Mouse (Mus musculus): ENCODE results near the gene Wdr60. TPM values are rescaled to one million over a fixed set of nuclear protein-coding genes. Genes with fewer than 3 reads are reported as not detected.

Gene Wdr60
- polyA plus RNA-seq, 1 experiment from 2014 or later: 21.1 TPM

DNA sequence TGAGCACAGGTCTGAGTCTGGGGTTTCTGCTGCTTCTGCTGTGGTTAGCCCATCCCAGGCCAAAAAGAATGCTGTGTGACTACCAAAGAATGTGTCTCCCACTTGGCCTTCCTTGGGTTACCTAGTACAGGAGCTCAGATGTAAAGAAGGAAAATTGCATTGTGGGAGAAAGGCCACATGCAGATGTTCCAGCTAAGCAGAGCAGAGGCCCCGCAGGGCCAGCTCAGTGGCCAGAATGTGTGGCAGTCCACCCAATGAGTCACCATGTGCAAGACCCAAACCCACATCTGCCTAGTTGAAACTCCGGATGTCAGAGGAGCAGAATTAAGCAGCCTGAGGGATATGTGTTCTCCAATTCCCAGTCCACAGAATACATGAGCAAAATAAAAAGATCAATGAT, 4.5 kb downstream of the Wdr60 start:
- ATAC-seq (replicated peaks): no peak
- H3K4me2 ChIP-seq (replicated peaks): no peak overlapping the region
- no peak overlapping the region for H3K4me3 ChIP-seq
- no peaks in the 10 kb centered on the region for H3K36me3 ChIP-seq
- no peak overlapping the region for H3K27ac ChIP-seq (replicated peaks)
- peaks cover 8% of the 10 kb centered on the region; the same call in 1 of the 2 replicates for H3K4me1 ChIP-seq
- 84% methylated on average over 2 of the region's 2 CpGs for WGBS
- no peaks in the 10 kb centered on the region for H3K9me3 ChIP-seq
- H3K9ac ChIP-seq (replicated peaks): no peak overlapping the region
- H3K27me3 ChIP-seq: no peaks in the 10 kb centered on the region

DNA sequence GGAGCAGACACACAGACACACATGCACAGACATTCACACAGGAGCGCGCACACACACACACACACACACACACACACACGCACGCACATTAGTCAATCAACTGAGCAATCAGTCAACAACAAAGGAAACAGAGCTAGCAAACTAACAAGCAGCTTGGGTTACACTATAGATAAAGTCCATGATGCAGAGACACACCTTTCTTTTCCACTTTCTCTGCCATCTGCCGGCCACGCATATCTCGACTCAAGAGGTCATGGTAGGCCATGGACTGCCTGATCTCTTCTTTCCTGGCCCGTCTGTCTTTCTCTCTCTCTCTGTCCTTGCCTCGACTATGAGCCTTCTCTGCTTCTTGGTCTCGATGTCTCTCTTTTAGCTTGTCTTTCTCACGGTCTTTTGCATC, 7.2 kb downstream of the Wdr60 start:
- Histone ChIP-seq H3K27me3 (no peaks in the 10 kb centered on the region), H3K9me3 (no peaks in the 10 kb centered on the region), H3K36me3 (peaks cover 4% of the 10 kb centered on the region; the same call in 1 of the 2 replicates), H3K4me3 (no peak overlapping the region), H3K9ac (replicated peaks) (no peak overlapping the region), H3K4me2 (replicated peaks) (no peak overlapping the region), H3K27ac (replicated peaks) (no peak overlapping the region), H3K4me1 (no peaks in the 10 kb centered on the region)
- no peak for ATAC-seq (replicated peaks)
- WGBS: 93% methylated on average over 11 of the region's 11 CpGs

DNA sequence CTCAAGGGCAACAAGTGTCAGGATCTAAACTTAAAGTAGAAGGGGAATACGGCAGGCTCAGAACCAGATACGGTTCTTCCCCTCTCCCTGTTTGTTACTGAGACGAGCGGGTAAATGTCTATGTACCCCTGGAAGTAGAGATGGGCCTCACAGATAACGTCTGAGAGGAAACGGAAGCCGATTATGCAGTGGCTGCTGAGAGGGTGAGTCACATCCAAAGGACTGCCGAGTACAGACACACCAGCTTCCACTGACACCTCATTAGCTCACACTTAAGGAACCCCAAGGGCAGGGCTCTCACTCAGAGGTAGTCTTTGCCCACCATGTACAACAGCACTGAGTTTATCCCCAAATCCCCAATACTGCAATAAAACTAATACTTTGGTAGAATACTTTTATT, 8.2 kb downstream of the Wdr60 start:
- no peak overlapping the region for H3K4me3 ChIP-seq
- H3K4me2 ChIP-seq (replicated peaks): no peak overlapping the region
- peaks cover 4% of the 10 kb centered on the region; the same call in 1 of the 2 replicates for H3K36me3 ChIP-seq
- no peak for ATAC-seq (replicated peaks)
- H3K27ac ChIP-seq (replicated peaks): no peak overlapping the region
- no peaks in the 10 kb centered on the region for H3K4me1 ChIP-seq
- no peak overlapping the region for H3K9ac ChIP-seq (replicated peaks)
- no peaks in the 10 kb centered on the region for H3K27me3 ChIP-seq
- H3K9me3 ChIP-seq: no peaks in the 10 kb centered on the region
- 91% methylated on average over 8 of the region's 8 CpGs for WGBS

DNA sequence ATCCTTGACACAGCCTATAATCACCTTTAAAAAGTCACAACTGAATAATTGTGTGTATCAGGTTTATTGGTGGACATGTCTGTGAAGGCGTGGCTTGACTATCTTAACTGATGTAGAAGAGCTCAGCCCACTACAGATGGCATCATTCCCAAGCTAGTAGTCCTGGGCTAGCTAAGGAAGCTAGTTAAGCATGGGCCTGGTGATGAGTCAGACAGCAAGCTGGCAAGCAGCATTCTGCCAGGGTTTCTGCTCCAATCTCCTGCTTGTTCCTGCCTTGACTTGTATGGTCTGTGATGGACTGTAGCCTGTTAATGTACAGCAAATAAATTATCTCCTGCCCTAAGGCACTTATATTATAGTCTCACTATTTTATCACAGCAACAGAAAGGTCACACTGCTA, 18.2 kb downstream of the Wdr60 start:
- 86% methylated on average over 1 of the region's 1 CpGs for WGBS
- Histone ChIP-seq H3K36me3 (peaks cover 14% of the 10 kb centered on the region; the same call in 1 of the 2 replicates), H3K9ac (replicated peaks) (no peak overlapping the region)

DNA sequence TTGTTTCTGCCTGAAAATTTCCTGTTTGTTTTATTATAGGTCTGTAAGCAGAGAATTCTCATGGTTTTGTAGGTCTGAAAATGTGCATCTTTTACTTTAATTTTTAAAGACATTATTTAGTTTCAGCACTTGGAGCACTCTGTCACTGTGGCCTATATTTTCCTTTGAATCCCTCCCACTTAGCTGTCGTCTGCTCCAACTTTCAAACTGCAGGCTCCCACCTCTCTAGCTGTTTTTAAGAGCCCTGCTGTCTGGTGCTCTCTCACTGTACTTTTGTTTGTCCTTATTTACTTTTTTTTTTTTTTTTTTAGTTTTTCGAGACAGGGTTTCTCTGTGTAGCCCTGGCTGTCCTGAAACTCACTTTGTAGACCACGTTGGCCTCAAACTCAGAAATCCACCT, 24.0 kb downstream of the Wdr60 start:
- peaks cover 8% of the 10 kb centered on the region; the same call in 1 of the 2 replicates for H3K36me3 ChIP-seq
- H3K27ac ChIP-seq (replicated peaks): no peak overlapping the region
- H3K4me3 ChIP-seq: no peak overlapping the region
- H3K4me1 ChIP-seq: no peaks in the 10 kb centered on the region
- no peak overlapping the region for H3K9ac ChIP-seq (replicated peaks)
- no peak for ATAC-seq (replicated peaks)
- no peak overlapping the region for H3K4me2 ChIP-seq (replicated peaks)
- H3K9me3 ChIP-seq: no peaks in the 10 kb centered on the region
- 84% methylated on average over 3 of the region's 3 CpGs for WGBS
- no peaks in the 10 kb centered on the region for H3K27me3 ChIP-seq

More for the DNA sequence above, 18.2 kb downstream of the Wdr60 start:
- H3K9me3 ChIP-seq: no peaks in the 10 kb centered on the region
- no peak for ATAC-seq (replicated peaks)
- H3K27me3 ChIP-seq: no peaks in the 10 kb centered on the region
- H3K4me1 ChIP-seq: no peaks in the 10 kb centered on the region
- H3K27ac ChIP-seq (replicated peaks): no peak overlapping the region
- no peak overlapping the region for H3K4me2 ChIP-seq (replicated peaks)
- H3K4me3 ChIP-seq: no peak overlapping the region

DNA sequence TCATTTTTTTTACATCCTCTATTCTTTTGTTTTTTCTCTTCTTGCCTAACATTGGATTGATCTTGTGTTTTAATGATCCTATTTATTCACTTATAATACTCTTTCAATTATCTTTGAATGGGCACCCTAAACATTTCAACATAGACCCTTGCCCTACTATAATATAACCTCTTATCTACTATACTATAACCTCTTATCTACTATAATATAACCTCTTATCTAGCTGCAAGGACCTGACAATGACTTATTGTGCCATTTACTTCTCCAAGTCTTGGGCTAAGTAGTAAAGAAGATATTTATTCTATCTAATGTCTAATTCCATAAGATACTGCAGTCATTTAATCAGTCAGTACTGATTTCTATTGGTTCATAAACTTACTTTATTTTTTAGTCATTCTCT, 24.5 kb downstream of the Wdr60 start:
- Histone ChIP-seq H3K27ac (replicated peaks) (no peak overlapping the region), H3K36me3 (peaks cover 8% of the 10 kb centered on the region; the same call in 1 of the 2 replicates), H3K9me3 (no peaks in the 10 kb centered on the region), H3K4me1 (no peaks in the 10 kb centered on the region), H3K9ac (replicated peaks) (no peak overlapping the region), H3K4me3 (no peak overlapping the region), H3K4me2 (replicated peaks) (no peak overlapping the region), H3K27me3 (no peaks in the 10 kb centered on the region)
- no peak for ATAC-seq (replicated peaks)

DNA sequence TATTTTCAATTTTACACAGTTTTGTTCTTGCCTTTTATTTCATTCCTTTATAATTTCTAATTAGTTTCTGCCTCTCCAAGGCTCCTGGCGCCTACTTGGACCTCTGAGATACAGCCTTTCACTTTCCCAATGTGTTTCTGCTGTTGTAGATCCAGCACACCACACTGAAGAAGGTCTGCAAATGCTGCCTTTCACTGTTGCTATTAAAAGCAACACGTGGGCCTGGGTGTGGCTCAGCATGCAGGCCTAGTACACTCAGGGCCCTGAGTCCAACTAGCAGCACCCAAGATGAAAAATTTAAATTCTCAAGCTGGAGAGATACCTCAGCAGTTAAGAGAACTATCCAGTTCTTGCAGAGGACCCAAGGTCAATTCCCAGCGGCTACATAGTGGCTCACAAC, 26.2 kb downstream of the Wdr60 start:
- Histone ChIP-seq H3K4me3 (no peak overlapping the region), H3K36me3 (peaks cover 8% of the 10 kb centered on the region; the same call in 1 of the 2 replicates), H3K27ac (replicated peaks) (no peak overlapping the region), H3K27me3 (no peaks in the 10 kb centered on the region), H3K4me2 (replicated peaks) (no peak overlapping the region), H3K9ac (replicated peaks) (no peak overlapping the region), H3K9me3 (no peaks in the 10 kb centered on the region), H3K4me1 (no peaks in the 10 kb centered on the region)
- WGBS: 88% methylated on average over 3 of the region's 3 CpGs
- ATAC-seq (replicated peaks): no peak

DNA sequence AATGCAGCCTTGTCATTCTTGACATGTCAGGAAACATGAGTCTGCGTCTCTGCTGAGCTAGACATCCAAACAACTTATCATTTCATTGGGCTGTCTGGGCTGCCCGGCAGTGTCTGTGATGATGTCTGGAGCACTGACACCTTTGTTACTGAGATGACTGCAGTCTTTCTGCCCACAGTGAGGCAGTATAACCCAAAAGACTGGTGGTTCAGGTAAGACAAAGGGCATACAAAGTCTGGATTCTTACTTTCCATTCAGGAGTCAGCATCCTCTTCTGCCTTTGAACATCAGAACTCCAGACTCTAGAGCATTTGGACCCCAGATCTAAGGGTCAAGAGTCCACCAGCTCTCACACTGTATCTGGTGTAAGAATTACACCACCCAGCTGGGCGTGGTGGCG, 27.5 kb downstream of the Wdr60 start:
- WGBS: 86% methylated on average over 4 of the region's 4 CpGs
- H3K4me2 ChIP-seq (replicated peaks): no peak overlapping the region
- H3K27ac ChIP-seq (replicated peaks): no peak overlapping the region
- no peaks in the 10 kb centered on the region for H3K9me3 ChIP-seq
- H3K4me1 ChIP-seq: no peaks in the 10 kb centered on the region
- no peak overlapping the region for H3K4me3 ChIP-seq
- H3K9ac ChIP-seq (replicated peaks): no peak overlapping the region
- H3K36me3 ChIP-seq: peaks cover 7% of the 10 kb centered on the region; the same call in 1 of the 2 replicates
- ATAC-seq (replicated peaks): no peak
- no peaks in the 10 kb centered on the region for H3K27me3 ChIP-seq

DNA sequence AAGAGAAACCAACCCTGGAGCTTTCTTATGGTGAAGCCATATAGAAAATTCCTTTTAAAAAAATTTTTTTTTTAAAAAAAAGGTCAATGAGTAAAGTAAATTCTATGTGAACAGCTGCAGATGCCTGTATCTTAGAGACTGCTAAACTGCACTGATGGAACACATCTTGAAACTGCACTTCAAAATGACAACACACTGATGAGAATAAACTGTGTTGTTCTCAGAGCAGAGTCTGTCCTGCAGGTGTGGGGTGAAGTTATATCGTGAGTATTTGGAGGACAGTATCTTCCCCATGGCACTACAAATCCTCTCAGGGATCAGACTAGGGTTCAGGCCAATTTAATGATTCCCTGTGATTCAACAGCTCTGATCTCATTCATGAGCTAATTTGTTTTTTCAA, 30.8 kb downstream of the Wdr60 start:
- Histone ChIP-seq H3K9ac (replicated peaks) (no peak overlapping the region), H3K4me1 (no peaks in the 10 kb centered on the region), H3K27me3 (no peaks in the 10 kb centered on the region), H3K36me3 (peaks cover 5% of the 10 kb centered on the region; the same call in 1 of the 2 replicates), H3K4me2 (replicated peaks) (no peak overlapping the region), H3K4me3 (no peak overlapping the region), H3K9me3 (no peaks in the 10 kb centered on the region), H3K27ac (replicated peaks) (no peak overlapping the region)
- no peak for ATAC-seq (replicated peaks)
- WGBS: 91% methylated on average over 1 of the region's 1 CpGs

DNA sequence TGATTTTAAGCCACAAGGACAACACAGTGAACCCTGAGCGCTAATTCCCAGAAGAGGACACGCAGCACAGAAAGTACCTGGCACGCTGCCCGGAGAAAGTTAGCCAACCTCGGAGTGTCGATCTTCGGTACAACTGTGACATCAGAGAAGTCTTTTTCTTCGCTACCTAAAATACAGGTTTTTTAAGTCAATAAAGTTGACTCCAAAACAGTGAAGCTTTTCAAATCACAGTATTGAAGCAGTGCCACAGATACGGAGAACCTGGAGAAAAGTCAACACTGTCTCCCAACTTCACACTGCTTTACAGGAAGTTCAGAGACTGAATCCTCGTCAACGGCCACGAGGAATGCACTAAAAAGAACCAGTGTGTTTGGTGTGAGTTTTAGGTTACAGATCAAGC, 31.2 kb downstream of the Wdr60 start:
- no peaks in the 10 kb centered on the region for H3K4me1 ChIP-seq
- 74% methylated on average over 12 of the region's 12 CpGs for WGBS
- no peak overlapping the region for H3K4me2 ChIP-seq (replicated peaks)
- H3K4me3 ChIP-seq: no peak overlapping the region
- ATAC-seq (replicated peaks): no peak
- peaks cover 5% of the 10 kb centered on the region; the same call in 1 of the 2 replicates for H3K36me3 ChIP-seq
- no peaks in the 10 kb centered on the region for H3K27me3 ChIP-seq
- H3K27ac ChIP-seq (replicated peaks): no peak overlapping the region
- no peaks in the 10 kb centered on the region for H3K9me3 ChIP-seq
- no peak overlapping the region for H3K9ac ChIP-seq (replicated peaks)

DNA sequence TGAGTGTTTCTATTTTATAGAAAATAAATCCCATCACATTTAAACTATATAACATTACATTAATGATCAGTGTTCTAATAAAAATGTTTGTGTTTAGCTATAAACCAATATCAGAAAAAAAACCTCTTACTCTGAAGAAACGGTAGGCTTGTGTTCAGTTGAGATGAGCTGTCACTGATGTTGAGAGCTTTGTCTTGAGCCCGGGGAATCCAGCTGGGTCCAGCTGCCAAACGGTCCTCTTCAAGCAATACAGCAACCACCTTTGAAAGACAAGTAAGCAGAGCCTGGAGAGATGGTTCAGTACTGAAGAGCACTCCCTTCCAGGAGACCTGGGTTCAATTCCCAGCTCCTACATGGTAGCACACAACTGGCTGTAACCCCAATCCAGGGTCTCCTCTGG, 33.4 kb downstream of the Wdr60 start:
- Histone ChIP-seq H3K4me2 (replicated peaks) (no peak overlapping the region), H3K9me3 (no peaks in the 10 kb centered on the region), H3K36me3 (peaks cover 17% of the 10 kb centered on the region; the same call in 1 of the 2 replicates), H3K4me3 (no peak overlapping the region), H3K27ac (replicated peaks) (no peak overlapping the region), H3K9ac (replicated peaks) (no peak overlapping the region), H3K4me1 (no peaks in the 10 kb centered on the region), H3K27me3 (no peaks in the 10 kb centered on the region)
- ATAC-seq (replicated peaks): no peak
- 89% methylated on average over 3 of the region's 3 CpGs for WGBS

DNA sequence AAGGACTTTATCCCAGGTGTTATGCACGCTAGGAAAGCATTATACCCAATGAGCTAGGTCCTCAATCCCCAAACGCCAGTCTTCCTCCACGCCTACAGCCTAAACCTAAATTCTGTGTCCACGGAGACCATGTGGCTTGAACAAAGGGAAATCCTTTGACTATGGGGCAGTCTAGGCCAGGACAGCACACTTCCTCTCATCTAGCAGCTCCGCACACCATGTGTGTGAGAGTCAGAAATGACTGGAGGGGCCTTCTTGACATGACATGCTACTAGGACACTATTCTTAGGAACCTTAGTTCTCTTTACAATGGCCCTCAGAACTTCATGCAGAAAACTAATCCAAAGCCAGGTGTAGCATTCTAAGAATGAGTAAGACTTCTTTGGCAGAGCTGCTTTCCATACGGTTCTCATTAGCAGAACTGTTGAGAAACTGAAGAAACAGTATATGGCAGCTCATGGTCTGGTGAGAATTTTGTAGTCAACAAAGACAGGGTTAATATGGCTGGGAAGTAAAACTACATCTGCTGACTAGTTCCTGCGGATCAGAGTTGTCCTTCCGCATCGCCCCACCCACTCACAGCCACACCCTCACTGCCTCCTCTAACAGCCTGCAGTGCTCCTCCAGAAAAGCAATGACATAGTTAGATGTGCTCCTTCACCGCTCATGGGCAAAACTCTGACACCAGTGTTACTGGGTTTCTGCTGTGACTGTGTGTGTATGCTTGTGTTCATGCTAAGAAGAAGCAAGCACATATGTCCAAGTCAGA, 36.3 kb downstream of the Wdr60 start:
- Histone ChIP-seq H3K4me3 (no peak overlapping the region), H3K36me3 (peaks cover 19% of the 10 kb centered on the region; the same call in 1 of the 2 replicates), H3K9me3 (no peaks in the 10 kb centered on the region), H3K4me2 (replicated peaks) (no peak overlapping the region), H3K27me3 (no peaks in the 10 kb centered on the region), H3K4me1 (no peaks in the 10 kb centered on the region), H3K27ac (replicated peaks) (no peak overlapping the region), H3K9ac (replicated peaks) (no peak overlapping the region)
- no peak for ATAC-seq (replicated peaks)
- WGBS: 89% methylated on average over 10 of the region's 10 CpGs

DNA sequence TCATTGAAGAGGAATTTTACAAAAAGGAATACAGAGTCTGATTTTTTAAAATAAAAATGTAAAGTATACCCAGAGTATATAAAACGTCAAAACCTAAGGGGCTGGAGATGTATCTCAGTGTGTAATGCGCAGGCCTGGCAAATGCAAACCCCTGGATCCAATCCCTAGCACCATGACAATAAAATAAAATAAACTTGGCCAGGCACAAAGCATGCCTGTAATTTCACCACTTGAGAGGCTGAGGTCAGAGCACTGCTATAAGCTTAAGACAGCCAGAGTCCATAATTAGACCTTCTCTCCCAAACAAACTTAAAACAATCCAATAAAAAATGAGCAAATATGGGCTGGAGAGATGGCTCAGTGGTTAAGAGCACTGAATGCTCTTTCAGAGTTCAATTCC, 39.7 kb downstream of the Wdr60 start:
- 92% methylated on average over 2 of the region's 2 CpGs for WGBS

More for the DNA sequence above, 39.7 kb downstream of the Wdr60 start:
- Histone ChIP-seq H3K9ac (replicated peaks) (no peak overlapping the region), H3K9me3 (no peaks in the 10 kb centered on the region), H3K4me2 (replicated peaks) (no peak overlapping the region), H3K4me3 (no peak overlapping the region), H3K27me3 (no peaks in the 10 kb centered on the region), H3K36me3 (peaks cover 18% of the 10 kb centered on the region; the same call in 1 of the 2 replicates), H3K27ac (replicated peaks) (no peak overlapping the region), H3K4me1 (no peaks in the 10 kb centered on the region)
- ATAC-seq (replicated peaks): no peak
